Mouse (Mus musculus): ENCODE measurements at regions not wholly inside any gene's neighbourhood (a gene's known extent, or its start where the extent isn't known, plus 50 kb on each side); places are given as distances from the start of the nearest gene placed in this dataset.
A peak's percentile ranks its signal among the peaks of the same experiment; 100 is the strongest.

- 33% methylated on average over 2 of the region's 2 CpGs for WGBS
- intact Hi-C loops (cut with DNase I), result loop anchor here (5.0 kb wide), 1 partner anchor 89 kb away; no protein-coding TSS in a partner anchor
- Histone ChIP-seq H3K4me3 (no peak overlapping the region), H3K4me1 (ENCODE audit: control insufficient read depth, insufficient read depth, low read length) (peaks cover 12% of the 10 kb centered on the region), H3K36me3 (ENCODE audit: control insufficient read depth, insufficient read depth, low read length) (no peaks in the 10 kb centered on the region; the same call in 1 of the 2 replicates), H3K27ac (no peak overlapping the region; the same call in 1 of the 2 replicates), H3K27me3 (ENCODE audit: control insufficient read depth, insufficient read depth, low read length) (no peaks in the 10 kb centered on the region), H3K79me2 (replicated peaks; ENCODE audit: control insufficient read depth, insufficient read depth, low read length) (no peaks in the 10 kb centered on the region), H3K9ac (ENCODE audit: low read depth, low read length) (no peak overlapping the region)
- TF ChIP-seq CTCF (IDR thresholded peaks at IDR 0.05) (no peak), EP300 (IDR thresholded peaks at IDR 0.05; ENCODE audit: insufficient read depth, low read depth, low read length) (no peak), POLR2A (IDR thresholded peaks at IDR 0.05; ENCODE audit: insufficient read depth, low read depth, low read length) (no peak)
- DNase-seq, result no peak
These were observed 1127.1 kb upstream of the Gulo start for GRCm38 (mm10) chr14:67136141-67136498.

DNA sequence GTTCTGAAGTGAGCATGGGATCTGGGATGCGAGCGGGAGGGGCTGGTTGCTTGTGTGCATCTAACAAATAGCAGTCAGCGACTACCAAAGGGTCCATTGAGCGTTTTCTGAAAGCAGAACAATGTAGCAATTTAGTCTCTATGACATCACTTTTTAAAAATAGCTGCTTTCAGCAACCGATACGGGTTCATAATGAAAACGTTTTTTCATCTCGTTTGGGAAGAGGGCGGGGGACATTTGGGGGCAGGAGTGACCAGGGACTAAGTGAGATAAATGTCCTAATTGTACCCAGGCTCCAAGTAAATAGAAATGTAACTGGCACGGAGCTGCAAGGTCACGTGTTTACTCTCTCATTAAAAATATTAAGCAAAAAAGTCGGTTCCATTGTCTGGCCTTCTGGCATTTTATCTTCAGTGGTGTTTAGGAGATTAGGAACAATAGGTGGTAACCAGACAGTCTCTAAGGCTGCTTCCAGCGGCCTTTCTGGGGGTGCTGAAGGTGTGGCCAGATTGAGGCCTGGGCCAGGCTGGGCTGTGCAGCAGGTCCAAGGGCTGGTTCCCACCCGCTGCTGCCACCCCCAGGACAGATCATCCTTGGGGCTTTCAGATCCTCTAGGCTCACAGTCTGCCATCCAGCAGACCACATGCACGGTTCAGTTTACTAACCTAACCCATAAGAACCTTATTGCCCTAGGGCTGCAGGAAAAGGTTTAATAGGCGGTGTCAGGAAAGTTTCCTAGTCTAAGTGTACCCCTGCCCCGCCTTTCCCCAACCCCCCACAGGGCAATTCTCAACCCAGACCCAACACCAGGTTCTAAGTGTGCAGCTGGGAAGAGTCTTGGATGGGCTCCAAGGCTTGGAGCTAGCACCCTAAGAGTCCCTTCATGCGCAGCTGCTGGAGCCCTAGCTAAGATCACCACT, 1126.5 kb upstream of the Gulo start:
- peak overlapping the region; percentile 67 for H3K27ac ChIP-seq
- H3K4me3 ChIP-seq, result peak overlapping the region; percentile 7; the same call in 1 of the 2 replicates
- H3K4me1 ChIP-seq (ENCODE audit: control insufficient read depth, insufficient read depth, low read length), result peaks cover 12% of the 10 kb centered on the region
- no peaks in the 10 kb centered on the region; the same call in 1 of the 2 replicates for H3K36me3 ChIP-seq (ENCODE audit: control insufficient read depth, insufficient read depth, low read length)
- TF ChIP-seq CTCF (IDR thresholded peaks at IDR 0.05) (peak; percentile 50), EP300 (IDR thresholded peaks at IDR 0.05; ENCODE audit: insufficient read depth, low read depth, low read length) (0 out of 2 replicates have a peak, but pooled peaks have one; percentile 12), POLR2A (IDR thresholded peaks at IDR 0.05; ENCODE audit: insufficient read depth, low read depth, low read length) (no peak)
- DNase-seq, result peak; percentile 65 to 69
- H3K79me2 ChIP-seq (replicated peaks; ENCODE audit: control insufficient read depth, insufficient read depth, low read length), result no peaks in the 10 kb centered on the region
- H3K27me3 ChIP-seq (ENCODE audit: control insufficient read depth, insufficient read depth, low read length), result no peaks in the 10 kb centered on the region
- intact Hi-C loops (cut with DNase I), result loop anchor here (5.0 kb wide), 1 partner anchor 88 kb away; no protein-coding TSS in a partner anchor
- peak overlapping the region; percentile 23 for H3K9ac ChIP-seq (ENCODE audit: low read depth, low read length)
- 5% methylated on average over 18 of the region's 18 CpGs for WGBS

- Histone ChIP-seq H3K79me2 (replicated peaks; ENCODE audit: control insufficient read depth, insufficient read depth, low read length) (no peaks in the 10 kb centered on the region), H3K4me3 (no peak overlapping the region), H3K27me3 (ENCODE audit: control insufficient read depth, insufficient read depth, low read length) (no peaks in the 10 kb centered on the region), H3K36me3 (ENCODE audit: control insufficient read depth, insufficient read depth, low read length) (no peaks in the 10 kb centered on the region; the same call in 1 of the 2 replicates), H3K27ac (peak overlapping the region; percentile 38; the same call in 1 of the 2 replicates), H3K4me1 (ENCODE audit: control insufficient read depth, insufficient read depth, low read length) (peaks cover 12% of the 10 kb centered on the region), H3K9ac (ENCODE audit: low read depth, low read length) (no peak overlapping the region)
- TF ChIP-seq POLR2A (IDR thresholded peaks at IDR 0.05; ENCODE audit: insufficient read depth, low read depth, low read length), result no peak
- no peak for TF ChIP-seq CTCF (IDR thresholded peaks at IDR 0.05)
- no peak for TF ChIP-seq EP300 (IDR thresholded peaks at IDR 0.05; ENCODE audit: insufficient read depth, low read depth, low read length)
- WGBS, result 32% methylated on average over 6 of the region's 6 CpGs
- no peak for DNase-seq
- intact Hi-C loops (cut with DNase I), result no loop called here
These were observed 1124.2 kb upstream of the Gulo start for GRCm38 (mm10) chr14:67133221-67133620.

GRCm38 (mm10) chr14:67127118-67127517, 1118.1 kb upstream of the Gulo start:
- Histone ChIP-seq H3K9ac (ENCODE audit: low read depth, low read length) (no peak overlapping the region), H3K4me1 (ENCODE audit: control insufficient read depth, insufficient read depth, low read length) (no peaks in the 10 kb centered on the region), H3K36me3 (ENCODE audit: control insufficient read depth, insufficient read depth, low read length) (no peaks in the 10 kb centered on the region), H3K79me2 (replicated peaks; ENCODE audit: control insufficient read depth, insufficient read depth, low read length) (no peaks in the 10 kb centered on the region), H3K27me3 (ENCODE audit: control insufficient read depth, insufficient read depth, low read length) (no peaks in the 10 kb centered on the region), H3K4me3 (no peak overlapping the region), H3K27ac (no peak overlapping the region)
- no peak for TF ChIP-seq CTCF (IDR thresholded peaks at IDR 0.05)
- no peak for TF ChIP-seq POLR2A (IDR thresholded peaks at IDR 0.05; ENCODE audit: insufficient read depth, low read depth, low read length)
- no peak for TF ChIP-seq EP300 (IDR thresholded peaks at IDR 0.05; ENCODE audit: insufficient read depth, low read depth, low read length)
- DNase-seq, result no peak
- WGBS, result 91% methylated on average over 7 of the region's 7 CpGs
- intact Hi-C loops (cut with DNase I), result no loop called here

- TF ChIP-seq CTCF (IDR thresholded peaks at IDR 0.05), result no peak
- TF ChIP-seq EP300 (IDR thresholded peaks at IDR 0.05; ENCODE audit: insufficient read depth, low read depth, low read length), result no peak
- TF ChIP-seq POLR2A (IDR thresholded peaks at IDR 0.05; ENCODE audit: insufficient read depth, low read depth, low read length), result no peak
- Histone ChIP-seq H3K27me3 (ENCODE audit: control insufficient read depth, insufficient read depth, low read length) (no peaks in the 10 kb centered on the region), H3K79me2 (replicated peaks; ENCODE audit: control insufficient read depth, insufficient read depth, low read length) (no peaks in the 10 kb centered on the region), H3K4me3 (no peak overlapping the region), H3K4me1 (ENCODE audit: control insufficient read depth, insufficient read depth, low read length) (no peaks in the 10 kb centered on the region), H3K27ac (no peak overlapping the region), H3K36me3 (ENCODE audit: control insufficient read depth, insufficient read depth, low read length) (no peaks in the 10 kb centered on the region), H3K9ac (ENCODE audit: low read depth, low read length) (no peak overlapping the region)
- 37% methylated on average over 6 of the region's 6 CpGs for WGBS
- DNase-seq, result no peak
- intact Hi-C loops (cut with DNase I), result no loop called here
These were observed 1117.2 kb upstream of the Gulo start for GRCm38 (mm10) chr14:67126254-67126653.

DNA sequence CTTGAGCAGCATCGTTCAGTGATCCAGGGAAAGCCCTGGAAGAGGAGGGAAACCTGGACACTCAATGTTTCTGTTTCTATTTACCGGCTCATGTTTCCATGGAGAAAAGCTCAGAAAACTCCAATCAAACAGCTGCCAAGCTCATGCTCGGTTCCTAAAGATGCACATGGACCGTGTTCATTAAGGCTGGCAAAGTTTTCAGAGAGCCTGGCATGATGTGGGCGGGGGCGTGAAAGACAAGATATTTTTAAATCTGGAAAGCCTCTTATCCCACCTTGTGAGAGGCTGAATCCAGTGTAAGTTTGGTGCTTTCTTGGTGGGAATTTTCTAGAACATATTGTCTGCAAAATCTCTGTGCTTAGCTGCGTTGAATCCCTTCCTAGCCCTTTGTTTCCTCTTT, 1114.3 kb upstream of the Gulo start:
- Histone ChIP-seq H3K9ac (ENCODE audit: low read depth, low read length) (no peak overlapping the region), H3K79me2 (replicated peaks; ENCODE audit: control insufficient read depth, insufficient read depth, low read length) (no peaks in the 10 kb centered on the region), H3K27me3 (ENCODE audit: control insufficient read depth, insufficient read depth, low read length) (no peaks in the 10 kb centered on the region), H3K36me3 (ENCODE audit: control insufficient read depth, insufficient read depth, low read length) (no peaks in the 10 kb centered on the region), H3K27ac (no peak overlapping the region), H3K4me3 (no peak overlapping the region), H3K4me1 (ENCODE audit: control insufficient read depth, insufficient read depth, low read length) (no peaks in the 10 kb centered on the region)
- intact Hi-C loops (cut with DNase I), result no loop called here
- no peak for DNase-seq
- no peak for TF ChIP-seq CTCF (IDR thresholded peaks at IDR 0.05)
- no peak for TF ChIP-seq POLR2A (IDR thresholded peaks at IDR 0.05; ENCODE audit: insufficient read depth, low read depth, low read length)
- no peak for TF ChIP-seq EP300 (IDR thresholded peaks at IDR 0.05; ENCODE audit: insufficient read depth, low read depth, low read length)
- 58% methylated on average over 7 of the region's 7 CpGs for WGBS
